Mouse (Mus musculus) myocyte (in vitro differentiated cells): ENCODE measurements at regions not wholly inside any gene's neighbourhood (a gene's known extent, or its start where the extent isn't known, plus 50 kb on each side); places are given as distances from the start of the nearest gene placed in this dataset.

Experiments
- H3K27me3 ChIP-seq: one replicate; pipeline ENCODE4 v1.6.1; 2011; ENCODE audit not compliant: control insufficient read depth, insufficient read depth, insufficient read length
- H3K36me3 ChIP-seq: one replicate; pipeline ENCODE4 v1.6.1; 2011; ENCODE audit not compliant: control insufficient read depth, insufficient read depth
- H3K4me2 ChIP-seq: one replicate; pipeline ENCODE4 v1.6.1; 2011; ENCODE audit warnings: low read depth, control low read depth
- H3K4me3 ChIP-seq: one replicate; pipeline ENCODE4 v1.5.1; 2011; ENCODE audit warnings: mild to moderate bottlenecking, control low read depth, moderate library complexity
- H3K79me2 ChIP-seq: one replicate; pipeline ENCODE4 v1.6.1; 2011; ENCODE audit not compliant: control insufficient read depth, insufficient read depth
- H3ac ChIP-seq: one replicate; pipeline ENCODE4 v1.6.1; 2011; ENCODE audit not compliant: control insufficient read depth, insufficient read length
- CEBPB ChIP-seq: IDR thresholded peaks from 2 replicates; pipeline ENCODE4 v1.6.1; 2011; ENCODE audit warnings: mild to moderate bottlenecking, moderate library complexity; ENCODE audit not compliant: poor library complexity, insufficient read depth, severe bottlenecking
- E2F4 ChIP-seq: IDR thresholded peaks from one replicate; pipeline ENCODE4 v1.6.1; 2011; ENCODE audit warnings: mild to moderate bottlenecking, control low read depth, moderate library complexity; ENCODE audit not compliant: insufficient read depth
- MAX ChIP-seq: IDR thresholded peaks from one replicate; pipeline ENCODE4 v1.6.1; 2011; ENCODE audit warnings: low read depth, mild to moderate bottlenecking, control low read depth
- MYOD1 ChIP-seq, 3 experiments: IDR thresholded peaks; one replicate each; pipeline ENCODE4 v1.6.1; 2011; ENCODE audit warnings: control low read depth in 2 of 3, low read depth in 2 of 3, mild to moderate bottlenecking in 2 of 3, moderate library complexity in 1 of 3; ENCODE audit not compliant: insufficient read length in 2 of 3, control insufficient read depth in 1 of 3
- MYOG ChIP-seq, 3 experiments: IDR thresholded peaks; one replicate each; pipeline ENCODE4 v1.6.1; 2011; ENCODE audit warnings: control low read depth in 2 of 3, low read depth in 2 of 3, mild to moderate bottlenecking in 2 of 3; ENCODE audit not compliant: insufficient read length in 2 of 3, control insufficient read depth in 1 of 3, insufficient read depth in 1 of 3
- POLR2A ChIP-seq: IDR thresholded peaks from one replicate; pipeline ENCODE4 v1.6.1; 2011; ENCODE audit warnings: low read depth, mild to moderate bottlenecking, control low read depth, moderate library complexity; ENCODE audit not compliant: insufficient read length
- POLR2AphosphoS2 ChIP-seq: IDR thresholded peaks from one replicate; pipeline ENCODE4 v1.6.1; 2011; ENCODE audit warnings: low read depth, control low read depth; ENCODE audit not compliant: insufficient read length
- REST ChIP-seq: IDR thresholded peaks from one replicate; pipeline ENCODE4 v1.6.1; 2011; ENCODE audit warnings: mild to moderate bottlenecking, control low read depth, moderate library complexity; ENCODE audit not compliant: insufficient read depth, insufficient read length
- SRF ChIP-seq: IDR thresholded peaks from one replicate; pipeline ENCODE4 v1.6.1; 2011; ENCODE audit warnings: low read depth; ENCODE audit not compliant: control insufficient read depth, insufficient read length
- TCF12 ChIP-seq: IDR thresholded peaks from one replicate; pipeline ENCODE4 v1.6.1; 2011; ENCODE audit warnings: mild to moderate bottlenecking, control low read depth; ENCODE audit not compliant: poor library complexity, insufficient read depth, severe bottlenecking
- TCF3 ChIP-seq: IDR thresholded peaks from one replicate; pipeline ENCODE4 v1.6.1; 2011; ENCODE audit warnings: low read depth, control low read depth; ENCODE audit not compliant: insufficient read length
- USF1 ChIP-seq: IDR thresholded peaks from one replicate; pipeline ENCODE4 v1.6.1; 2011; ENCODE audit warnings: low read depth, mild to moderate bottlenecking, control low read depth, moderate library complexity

- TF ChIP-seq TCF12 (peak; percentile 96), MYOD1 (IDR thresholded peaks at IDR 0.05; ENCODE audit: control insufficient read depth in 1 of 3, insufficient read length in 2 of 3, low read depth in 2 of 3) (peak; percentile 99 to 100 (median 99)), POLR2AphosphoS2 (no peak), SRF (no peak), REST (no peak), MYOG (IDR thresholded peaks at IDR 0.05; ENCODE audit: control insufficient read depth in 1 of 3, insufficient read depth in 1 of 3, insufficient read length in 2 of 3, low read depth in 2 of 3) (peak; percentile 61 to 98 (median 94)), USF1 (no peak), POLR2A (no peak), MAX (no peak), TCF3 (peak; percentile 78), E2F4 (no peak), CEBPB (no peak)
- Histone ChIP-seq H3K4me3 (no peak overlapping the region), H3K4me2 (no peak overlapping the region), H3K36me3 (no peaks in the 10 kb centered on the region), H3ac (no peak overlapping the region), H3K79me2 (no peaks in the 10 kb centered on the region), H3K27me3 (no peaks in the 10 kb centered on the region)
Observed at GRCm38 (mm10) chr9:49925796-49926195, 127.1 kb upstream of the Ncam1 start.

GRCm38 (mm10) chr9:49923981-49924501 is 125.3 kb upstream of the Ncam1 start:
- Histone ChIP-seq H3ac (no peak overlapping the region), H3K79me2 (no peaks in the 10 kb centered on the region), H3K4me2 (peak overlapping the region; percentile 39), H3K36me3 (no peaks in the 10 kb centered on the region), H3K4me3 (no peak overlapping the region), H3K27me3 (no peaks in the 10 kb centered on the region)
- TF ChIP-seq MYOD1 (IDR thresholded peaks at IDR 0.05; ENCODE audit: control insufficient read depth in 1 of 3, insufficient read length in 2 of 3, low read depth in 2 of 3): peak in 1 of 3 experiments; percentile 18
- TF ChIP-seq MAX: peak; percentile 1
- TF ChIP-seq USF1: no peak

GRCm38 (mm10) chr9:49922770-49923169 is 124.0 kb upstream of the Ncam1 start:
- H3K27me3 ChIP-seq: no peaks in the 10 kb centered on the region
- H3K4me2 ChIP-seq: peak overlapping the region; percentile 39
- no peaks in the 10 kb centered on the region for H3K36me3 ChIP-seq
- no peaks in the 10 kb centered on the region for H3K79me2 ChIP-seq
- H3ac ChIP-seq: no peak overlapping the region
- TF ChIP-seq POLR2AphosphoS2 (peak; percentile 17), E2F4 (no peak)
- H3K4me3 ChIP-seq: no peak overlapping the region

GRCm38 (mm10) chr9:49922162-49922561 is 123.4 kb upstream of the Ncam1 start:
- TF ChIP-seq REST: no peak
- TF ChIP-seq MAX: no peak
- TF ChIP-seq MYOD1 (IDR thresholded peaks at IDR 0.05; ENCODE audit: control insufficient read depth in 1 of 3, insufficient read length in 2 of 3, low read depth in 2 of 3): peak in 2 of 3 experiments; percentile 15 to 64
- TF ChIP-seq MYOG (IDR thresholded peaks at IDR 0.05; ENCODE audit: control insufficient read depth in 1 of 3, insufficient read depth in 1 of 3, insufficient read length in 2 of 3, low read depth in 2 of 3): no peak
- peak; percentile 25 for TF ChIP-seq TCF12
- peak overlapping the region; percentile 39 for H3K4me2 ChIP-seq
- H3K36me3 ChIP-seq: no peaks in the 10 kb centered on the region
- H3K27me3 ChIP-seq: no peaks in the 10 kb centered on the region
- H3K79me2 ChIP-seq: no peaks in the 10 kb centered on the region
- no peak overlapping the region for H3ac ChIP-seq
- H3K4me3 ChIP-seq: no peak overlapping the region

GRCm38 (mm10) chr9:49921306-49921705 is 122.6 kb upstream of the Ncam1 start:
- H3K79me2 ChIP-seq: no peaks in the 10 kb centered on the region
- H3K4me3 ChIP-seq: no peak overlapping the region
- H3ac ChIP-seq: no peak overlapping the region
- H3K36me3 ChIP-seq: no peaks in the 10 kb centered on the region
- peak overlapping the region; percentile 39 for H3K4me2 ChIP-seq
- no peaks in the 10 kb centered on the region for H3K27me3 ChIP-seq
- TF ChIP-seq POLR2A (no peak), SRF (no peak), MYOD1 (IDR thresholded peaks at IDR 0.05; ENCODE audit: control insufficient read depth in 1 of 3, insufficient read length in 2 of 3, low read depth in 2 of 3) (no peak), REST (no peak), TCF3 (no peak), MYOG (IDR thresholded peaks at IDR 0.05; ENCODE audit: control insufficient read depth in 1 of 3, insufficient read depth in 1 of 3, insufficient read length in 2 of 3, low read depth in 2 of 3) (no peak), E2F4 (no peak), MAX (no peak), USF1 (no peak), POLR2AphosphoS2 (no peak), CEBPB (no peak), TCF12 (no peak)
